In genomic region chr11:43348571-43348970, GRCm38 (mm10) we compare ENCODE assay signal across 9 mouse cellular contexts.
DNase-seq lines count a peak whose midpoint lies in the region; ATAC-seq lines count a peak whose summit lies in the region.
"Had no signal": no experiment of that assay in that cellular context is flagged by ENCODE, and none has a peak within 500 bp of the region (broad histone marks: within the 10 kb centered on the region; RNA-seq: fewer than 3 reads in every experiment).

No protein-coding gene starts in this region.

- H3K9me3 ChIP-seq in hindbrain, embryonic 14.5 days (ENCODE audit: control insufficient read depth, low read length) = no peaks in the 10 kb centered on the region
- H3K9me3 ChIP-seq: lung, embryonic 15.5 days had no signal

- ATAC-seq in hindbrain, embryonic 14.5 days (ENCODE audit: low FRiP score) = peak; percentile 74; the same call in 1 of the 2 replicates
- ATAC-seq in megakaryocyte-erythroid progenitor cell, adult 5-6 weeks (replicated peaks; ENCODE audit: low FRiP score, low TSS enrichment, poor library complexity, severe bottlenecking) = peak; percentile 67; the same call in 1 of the 2 replicates

- no peak overlapping the region for H3K27ac ChIP-seq in hindbrain, embryonic 14.5 days
- H3K27ac ChIP-seq: lung, embryonic 15.5 days had no signal

- H3K4me3 ChIP-seq in hindbrain, embryonic 14.5 days (replicated peaks; ENCODE audit: low read length) = no peak overlapping the region
- H3K4me3 ChIP-seq: lung, embryonic 15.5 days had no signal

- H3K4me1 ChIP-seq in hindbrain, embryonic 14.5 days (replicated peaks; ENCODE audit: control insufficient read depth, insufficient read depth, low read length) = peaks cover 22% of the 10 kb centered on the region
- H3K4me1 ChIP-seq: lung, embryonic 15.5 days had no signal

- peak; percentile 84 for DNase-seq in NIH3T3 (ENCODE audit: low read depth)
- peak; percentile 74 for DNase-seq in cerebellum, adult 11-12 months
- peak; percentile 63 for DNase-seq in forelimb bud, embryonic 11.5 days (ENCODE audit: low read depth, low spot score)
- peak; percentile 93 for DNase-seq in hindbrain, embryonic 14.5 days (ENCODE audit: low spot score)
- peak; percentile 89 to 98 for DNase-seq in layer of hippocampus, postnatal 25 days (ENCODE audit: extremely low spot score in 1 of 2, low spot score in 1 of 2)
- DNase-seq in right cerebral cortex, postnatal 14 days = peak; percentile 89
- DNase-seq in urinary bladder, postnatal 14 days (ENCODE audit: low spot score) = peak; percentile 84

- no peak overlapping the region for H3K9ac ChIP-seq in hindbrain, embryonic 14.5 days
- H3K9ac ChIP-seq: lung, embryonic 15.5 days had no signal

- H3K36me3 ChIP-seq in hindbrain, embryonic 14.5 days (replicated peaks; ENCODE audit: control insufficient read depth, insufficient read depth) = no peaks in the 10 kb centered on the region
- H3K36me3 ChIP-seq: lung, embryonic 15.5 days had no signal

- WGBS in hindbrain, embryonic 14.5 days = 20% methylated on average over 4 of the region's 4 CpGs

- no peaks in the 10 kb centered on the region for H3K27me3 ChIP-seq in hindbrain, embryonic 14.5 days (ENCODE audit: control insufficient read depth, insufficient read depth, low read length)
- H3K27me3 ChIP-seq: lung, embryonic 15.5 days had no signal

- no peak overlapping the region for H3K4me2 ChIP-seq in hindbrain, embryonic 14.5 days (replicated peaks)
- H3K4me2 ChIP-seq: lung, embryonic 15.5 days had no signal
